Mouse (Mus musculus): ENCODE measurements around the gene C1d. TPM values are rescaled to one million over a fixed set of nuclear protein-coding genes. Genes with fewer than 3 reads are reported as not detected.

C1d gene
- total RNA-seq, 1 experiment from 2014 or later = 33.6 TPM

Other genes with a start within 250 kb of the C1d start
- gene Cnrip1, start 206.0 kb upstream of the C1d start, total RNA-seq (2017) = 4.3 and 7.2 TPM in 2 replicates
- 408 and 428 TPM in 2 replicates for gene Plek, start 205.2 kb upstream of the C1d start, total RNA-seq (2017)
- gene Ppp3r1, start 98.3 kb upstream of the C1d start, total RNA-seq (2017) = 79.3 and 82.9 TPM in 2 replicates
- 15.8 and 16.1 TPM in 2 replicates for gene Wdr92, start 75.5 kb upstream of the C1d start, total RNA-seq (2017)
- gene Pno1, start 46.0 kb upstream of the C1d start, total RNA-seq (2017) = 20.4 and 22.7 TPM in 2 replicates